Comparison of ENCODE assay signal across 14 mouse cellular contexts in the genomic region with DNA sequence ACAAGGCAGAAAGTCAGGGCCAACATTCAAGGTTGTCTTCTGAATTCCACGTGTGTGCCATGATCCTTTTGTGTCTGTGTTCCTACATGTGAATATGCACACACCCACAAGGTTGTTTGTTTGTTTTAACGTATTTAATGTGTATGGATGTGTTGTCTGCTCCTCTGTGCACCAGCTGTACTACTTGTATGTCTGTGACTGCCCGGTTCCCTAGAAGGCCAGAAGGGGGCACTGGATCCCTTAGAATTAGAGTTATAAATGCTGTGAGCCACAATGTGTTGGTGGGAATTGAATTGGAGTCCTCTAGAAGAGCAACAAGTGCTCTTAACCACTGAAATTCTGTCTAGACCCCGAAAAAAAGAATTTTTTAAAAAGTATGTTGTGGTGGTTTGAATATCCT. TPM values are rescaled to one million over a fixed set of nuclear protein-coding genes. Genes with fewer than 3 reads are reported as not detected.
DNase-seq lines count a peak whose midpoint lies in the region; ATAC-seq and TF ChIP-seq lines count a peak whose summit lies in the region.
"Had no signal": no experiment of that assay in that cellular context is flagged by ENCODE, and none has a peak within 500 bp of the region (broad histone marks: within the 10 kb centered on the region; RNA-seq: fewer than 3 reads in every experiment).

No protein-coding gene starts in this region.

- H3K4me3 ChIP-seq in liver, adult 2 months (ENCODE audit: insufficient read depth, low read depth, low read length) = no peak overlapping the region
- no peak overlapping the region for H3K4me3 ChIP-seq in liver, embryonic 11.5 days (ENCODE audit: low read depth, low read length)
- H3K4me3 ChIP-seq: embryonic facial prominence, embryonic 12.5 days; limb, embryonic 12.5 days; midbrain, embryonic 13.5 days had no signal

- H3K79me2 ChIP-seq in liver, adult 2 months (ENCODE audit: control insufficient read depth, insufficient read depth, low read length) = no peaks in the 10 kb centered on the region

- no peak for ATAC-seq in liver, embryonic 11.5 days (replicated peaks; ENCODE audit: low FRiP score)
- ATAC-seq: forebrain, embryonic 16.5 days; hindbrain, embryonic 16.5 days; midbrain, embryonic 13.5 days had no signal

- H3K4me2 ChIP-seq in liver, embryonic 11.5 days = no peak overlapping the region
- H3K4me2 ChIP-seq: embryonic facial prominence, embryonic 12.5 days; limb, embryonic 12.5 days; midbrain, embryonic 13.5 days had no signal

- TF ChIP-seq CTCF in liver, adult 2 months (IDR thresholded peaks at IDR 0.05; ENCODE audit: low read depth, low read length) = peak; percentile 22; the same call in 1 of the 2 replicates

- no peak overlapping the region for H3K27ac ChIP-seq in liver, adult 2 months (replicated peaks; ENCODE audit: insufficient read depth, low read depth, low read length)
- no peak overlapping the region for H3K27ac ChIP-seq in liver, embryonic 11.5 days (ENCODE audit: low read depth, low read length)
- H3K27ac ChIP-seq: embryonic facial prominence, embryonic 12.5 days; limb, embryonic 12.5 days; midbrain, embryonic 13.5 days had no signal

- H3K9ac ChIP-seq in liver, adult 2 months (ENCODE audit: low read depth, low read length) = no peak overlapping the region
- no peak overlapping the region for H3K9ac ChIP-seq in liver, embryonic 11.5 days (ENCODE audit: low read depth, low read length)
- H3K9ac ChIP-seq: embryonic facial prominence, embryonic 12.5 days; limb, embryonic 12.5 days; midbrain, embryonic 13.5 days had no signal

- no peaks in the 10 kb centered on the region for H3K9me3 ChIP-seq in liver, embryonic 11.5 days (ENCODE audit: control insufficient read depth, low read length)
- H3K9me3 ChIP-seq: embryonic facial prominence, embryonic 12.5 days; midbrain, embryonic 13.5 days had no signal

- no peaks in the 10 kb centered on the region for H3K27me3 ChIP-seq in liver, adult 2 months (ENCODE audit: control insufficient read depth, insufficient read depth, low read length)
- no peaks in the 10 kb centered on the region for H3K27me3 ChIP-seq in liver, embryonic 11.5 days (replicated peaks; ENCODE audit: control insufficient read depth, insufficient read depth, low read length)
- H3K27me3 ChIP-seq: embryonic facial prominence, embryonic 12.5 days; limb, embryonic 12.5 days; midbrain, embryonic 13.5 days had no signal

- H3K4me1 ChIP-seq in liver, adult 2 months (ENCODE audit: control insufficient read depth, insufficient read depth, low read length) = no peaks in the 10 kb centered on the region
- H3K4me1 ChIP-seq in liver, embryonic 11.5 days (replicated peaks; ENCODE audit: control insufficient read depth, insufficient read depth, low read length) = no peaks in the 10 kb centered on the region
- H3K4me1 ChIP-seq: embryonic facial prominence, embryonic 12.5 days; limb, embryonic 12.5 days; midbrain, embryonic 13.5 days had no signal

- TF ChIP-seq POLR2A in liver, adult 2 months (IDR thresholded peaks at IDR 0.05; ENCODE audit: extremely low read depth, insufficient read depth, low read length) = no peak

- 94% methylated on average over 4 of the region's 4 CpGs for WGBS in liver, adult 2 months
- WGBS in liver, embryonic 11.5 days = 85% methylated on average over 4 of the region's 4 CpGs

- peak; percentile 30 for DNase-seq in embryo, embryonic 10.5 days (ENCODE audit: low spot score)
- no peak for DNase-seq in embryo, embryonic 10 days (ENCODE audit: low spot score)
- DNase-seq in liver, adult 2 months (ENCODE audit: extremely low read depth, low read depth, low spot score) = peak; percentile 5
- DNase-seq in liver, embryonic 11.5 days (ENCODE audit: low spot score) = no peak
- peak; percentile 32 for DNase-seq in thymus, postnatal 4 days
- DNase-seq in thymus, postnatal 10 days (ENCODE audit: low spot score in 2 of 2) = no peak
- DNase-seq in cerebellum, adult 11 months = no peak
- no peak for DNase-seq in gastrocnemius, postnatal 10 days
- DNase-seq: heart, adult 18-20 months had no signal

- H3K36me3 ChIP-seq in liver, adult 2 months (ENCODE audit: control insufficient read depth, insufficient read depth, low read length) = peaks cover 15% of the 10 kb centered on the region
- H3K36me3 ChIP-seq in liver, embryonic 11.5 days (ENCODE audit: control insufficient read depth, insufficient read depth, low read length) = peaks cover 19% of the 10 kb centered on the region

RNA-seq across cellular contexts. Expression of a gene that starts 44.1 kb away (rescaled TPM):
- 11.4 and 11.7 TPM in 2 replicates for total RNA-seq in liver, adult 2 months (2014; rRNA removed)
- 4.2 TPM in 2 replicates for polyA plus RNA-seq in liver, adult 2 months (2012; rRNA removed)
- polyA plus RNA-seq in liver, embryonic 11.5 days (2014; fragmentation: Nextera tagmentation; extraction: Ambion mirVana) = 51.3 and 52.7 TPM in 2 replicates
- total RNA-seq in gastrocnemius, postnatal 10 days (2021) = 10 to 100 TPM; 20.7 to 21.5 TPM

RNA-seq across cellular contexts. Expression of a gene that starts 44.1 kb away (rescaled TPM):
- 22.5 and 28.0 TPM in 2 replicates for total RNA-seq in liver, adult 2 months (2014; rRNA removed)
- 12.0 TPM in 2 replicates for polyA plus RNA-seq in liver, adult 2 months (2012; rRNA removed)
- 125 and 137 TPM in 2 replicates for polyA plus RNA-seq in liver, embryonic 11.5 days (2014; fragmentation: Nextera tagmentation; extraction: Ambion mirVana)
- 10 to 100 TPM; 75.6 to 76.3 TPM for total RNA-seq in gastrocnemius, postnatal 10 days (2021)

Comparison
In these comparisons a context has a peak if more than half of its experiments do, and no peak if none do; other contexts are left out.
1. DNase-seq: peak in embryo, embryonic 10.5 days (single experiment), liver, adult 2 months (single experiment) and thymus, postnatal 4 days (single experiment); none in embryo, embryonic 10 days (single experiment), liver, embryonic 11.5 days (single experiment), thymus, postnatal 10 days (0 of 2), cerebellum, adult 11 months (single experiment) and gastrocnemius, postnatal 10 days (single experiment).